Mouse (Mus musculus): ENCODE results near the gene Atp6v1g3. TPM values are rescaled to one million over a fixed set of nuclear protein-coding genes. Genes with fewer than 3 reads are reported as not detected.

Gene Atp6v1g3
- total RNA-seq, 2 experiments from 2014 or later = not detected

DNA sequence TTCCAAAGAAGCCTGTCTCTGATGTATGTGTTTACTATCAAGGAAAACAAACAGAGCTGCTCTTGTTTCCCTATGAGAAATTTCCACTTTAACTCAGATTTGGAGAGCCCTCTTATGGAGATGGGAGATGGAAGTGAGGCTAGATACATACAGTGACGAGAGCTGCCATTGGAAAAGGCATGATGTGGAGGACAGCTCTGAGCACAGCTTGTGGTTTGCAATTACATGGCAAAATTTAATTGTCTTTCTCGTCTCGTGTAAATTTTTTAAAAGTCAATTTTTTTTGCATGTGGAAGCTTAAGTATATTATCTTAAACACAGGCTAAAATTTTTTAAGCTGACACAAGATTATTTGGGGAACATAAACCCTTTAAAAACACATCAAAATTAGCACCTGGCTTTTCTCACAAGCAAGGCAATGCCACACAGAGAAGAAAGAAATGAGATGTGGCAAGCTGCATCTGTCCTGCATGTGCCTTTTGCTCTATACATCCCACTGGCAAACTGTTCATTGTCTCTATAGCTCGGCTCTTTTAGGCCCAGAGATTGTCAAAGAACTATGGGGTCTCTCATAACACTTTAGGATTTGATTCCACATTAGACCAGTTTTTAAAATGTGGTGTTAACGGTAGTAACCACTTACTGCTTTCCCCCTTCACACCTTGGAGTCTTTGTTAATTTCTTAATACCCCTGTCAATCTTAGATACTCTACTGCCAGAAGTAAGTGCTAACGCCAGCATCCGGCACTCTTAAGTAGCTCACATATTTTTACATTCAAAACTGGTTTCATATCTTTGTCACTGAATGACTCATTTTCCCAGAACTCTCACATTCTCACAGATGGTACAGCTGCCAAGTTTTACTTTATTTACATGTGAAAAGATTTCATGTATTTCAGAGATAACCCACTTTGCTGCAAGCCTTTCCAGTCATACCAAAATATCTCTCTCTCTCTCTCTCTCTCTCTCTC lies 16.2 kb downstream of the Atp6v1g3 start:
- no peak for DNase-seq

GRCm38 (mm10) chr1:138291463-138291862 lies 17.9 kb downstream of the Atp6v1g3 start:
- DNase-seq = no peak

DNA sequence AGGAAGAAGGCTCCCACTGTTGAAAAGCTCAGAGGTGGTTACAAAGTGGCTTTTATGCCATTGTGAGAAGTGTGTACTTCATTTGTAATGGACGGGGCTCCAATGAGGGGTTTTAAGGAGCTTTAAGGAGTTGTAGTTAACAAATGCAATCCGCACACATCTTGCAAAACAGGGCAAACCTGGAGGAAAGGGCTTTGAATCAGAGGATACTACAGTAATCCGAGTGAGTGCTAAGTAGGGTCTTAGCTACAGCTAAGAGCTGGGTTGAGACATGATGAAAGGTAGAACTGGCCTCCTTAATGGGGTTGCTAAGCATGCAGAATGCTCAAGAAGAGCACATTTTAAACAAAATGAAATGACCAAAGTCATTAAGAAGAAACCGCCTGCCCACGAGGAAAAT lies 20.9 kb downstream of the Atp6v1g3 start:
- no peak for DNase-seq

DNA sequence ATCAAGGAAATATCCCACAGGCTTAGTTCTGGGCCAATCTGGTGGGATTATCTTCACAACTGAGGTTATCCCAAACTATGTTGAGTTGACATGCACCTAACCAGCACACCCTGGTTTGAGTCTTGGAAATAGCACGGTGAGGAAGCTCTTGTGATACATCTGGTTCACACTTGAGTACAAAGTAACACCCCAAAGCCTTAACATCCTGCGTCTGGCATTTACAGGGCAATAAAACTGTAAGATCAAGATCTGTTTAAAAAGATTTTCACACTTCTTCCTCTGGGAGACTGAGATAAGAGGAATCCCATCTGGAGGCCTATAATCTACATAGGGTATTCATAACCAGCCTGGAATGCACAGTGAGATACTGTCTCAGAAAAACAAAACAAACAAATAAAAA lies 24.6 kb downstream of the Atp6v1g3 start:
- DNase-seq = no peak

- DNase-seq = no peak
These were observed 26.0 kb downstream of the Atp6v1g3 start for GRCm38 (mm10) chr1:138299576-138299975.

- DNase-seq = no peak
These were observed 28.4 kb downstream of the Atp6v1g3 start for GRCm38 (mm10) chr1:138301920-138302319.

DNA sequence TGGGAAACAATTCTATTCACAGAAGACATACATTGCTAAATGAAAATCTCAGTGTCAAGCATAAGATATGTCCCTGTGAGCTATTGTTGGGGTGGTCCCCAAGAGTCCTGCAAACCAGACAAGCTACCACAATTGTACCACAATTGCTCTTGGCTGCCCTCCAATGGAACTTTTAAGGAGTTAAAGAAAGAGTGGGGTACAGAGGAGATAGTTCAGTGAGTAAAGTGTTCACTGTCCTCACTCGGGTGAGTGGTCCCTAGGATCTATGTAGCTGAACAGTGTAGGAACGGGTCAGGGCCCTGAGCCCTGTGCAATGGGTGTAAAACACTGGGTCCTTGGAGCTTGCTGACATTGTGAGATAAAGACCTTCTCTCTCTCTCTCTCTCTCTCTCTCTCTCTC lies 29.2 kb downstream of the Atp6v1g3 start:
- DNase-seq = no peak

GRCm38 (mm10) chr1:138303296-138303695 lies 29.8 kb downstream of the Atp6v1g3 start:
- DNase-seq = no peak

GRCm38 (mm10) chr1:138304141-138304915 lies 30.8 kb downstream of the Atp6v1g3 start:
- no peak for DNase-seq

- no peak for DNase-seq
These were observed 49.1 kb downstream of the Atp6v1g3 start for GRCm38 (mm10) chr1:138322657-138323056.

- DNase-seq = no peak
These were observed 49.6 kb downstream of the Atp6v1g3 start for GRCm38 (mm10) chr1:138323076-138323630.

GRCm38 (mm10) chr1:138326091-138326490 lies 52.6 kb downstream of the Atp6v1g3 start:
- DNase-seq = no peak

DNA sequence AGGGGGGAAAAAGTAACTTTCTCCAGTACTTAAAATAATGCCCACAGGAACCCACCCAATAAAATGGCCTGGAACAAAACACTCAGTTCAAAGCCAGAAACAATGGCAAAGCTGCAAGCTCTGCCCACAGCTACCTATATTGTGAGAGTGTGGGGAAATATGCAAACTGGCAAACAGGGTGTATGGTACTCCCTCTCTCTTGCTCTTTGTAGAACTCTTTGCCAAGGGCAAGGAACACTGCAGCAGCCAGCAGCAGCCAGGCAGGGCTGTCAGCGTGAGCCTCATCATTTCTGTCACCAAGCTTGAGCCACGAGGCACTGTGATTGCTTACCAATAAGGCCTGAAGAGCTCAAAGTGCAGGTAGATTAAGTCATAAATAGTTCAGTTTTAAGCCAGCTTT lies 53.0 kb downstream of the Atp6v1g3 start:
- DNase-seq = no peak

- no peak for DNase-seq
These were observed 54.1 kb downstream of the Atp6v1g3 start for GRCm38 (mm10) chr1:138327466-138328245.

- no peak for DNase-seq
These were observed 54.8 kb downstream of the Atp6v1g3 start for GRCm38 (mm10) chr1:138328320-138328719.

DNA sequence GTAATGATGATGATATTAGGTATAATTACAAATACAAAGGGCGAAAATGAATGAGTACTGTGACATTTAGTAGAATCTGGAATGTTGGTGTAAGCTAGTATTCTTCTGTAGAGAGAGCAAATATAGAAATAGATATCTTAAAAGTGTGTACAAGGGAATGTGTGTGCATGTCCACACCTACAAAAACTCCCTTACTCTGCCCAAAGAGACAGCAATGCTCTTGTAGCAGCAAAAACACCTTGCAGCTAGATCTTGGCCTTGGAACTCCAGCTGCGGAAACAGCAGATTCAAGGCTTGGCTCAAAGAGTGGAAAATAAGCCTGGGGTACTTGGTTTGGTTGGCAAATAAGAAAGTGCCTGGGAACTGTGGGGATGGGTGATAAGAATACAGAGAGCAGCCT lies 57.0 kb downstream of the Atp6v1g3 start:
- DNase-seq = no peak

GRCm38 (mm10) chr1:138331596-138331995 lies 58.1 kb downstream of the Atp6v1g3 start:
- no peak for DNase-seq

- DNase-seq = no peak
These were observed 61.2 kb downstream of the Atp6v1g3 start for GRCm38 (mm10) chr1:138334701-138335100.

- DNase-seq = no peak
These were observed 63.9 kb downstream of the Atp6v1g3 start for GRCm38 (mm10) chr1:138337417-138337816.

Data from layer of hippocampus, postnatal 36 days (tissue).